Mouse (Mus musculus) bone marrow macrophage, adult 2 months (primary cell): Measurements from ENCODE around the gene Lrr1. TPM values are rescaled to one million over a fixed set of nuclear protein-coding genes. Genes with fewer than 3 reads are reported as not detected.
"Not testable (repeated sequence)": the region's sequence is repeated elsewhere in the genome, so short reads cannot be mapped to it uniquely, and the experiment has no call there.

Source experiments
- H3K27ac ChIP-seq: 2 replicates; pipeline ENCODE4 v1.5.1; 2012; ENCODE audit warnings: low read depth, low read length; ENCODE audit not compliant: insufficient read depth
- H3K4me1 ChIP-seq: 2 replicates; pipeline ENCODE4 v1.6.1; 2012; ENCODE audit warnings: low read length; ENCODE audit not compliant: control insufficient read depth, insufficient read depth
- H3K4me3 ChIP-seq: 2 replicates; pipeline ENCODE4 v1.5.1; 2012; ENCODE audit warnings: mild to moderate bottlenecking, low read length, moderate library complexity; ENCODE audit not compliant: insufficient read depth
- CTCF ChIP-seq: IDR thresholded peaks from 2 replicates; pipeline ENCODE4 v1.5.1; 2012; ENCODE audit warnings: low read depth, mild to moderate bottlenecking, low read length, moderate library complexity
- POLR2A ChIP-seq: IDR thresholded peaks from 2 replicates; pipeline ENCODE4 v1.6.1; 2012; ENCODE audit warnings: mild to moderate bottlenecking, low read depth, low read length, borderline replicate concordance
- polyA plus RNA-seq: library from polyadenylated mRNA; stranded (reverse); fragments of >200 nt; gene quantifications from 2 replicates; pipeline ENCODE4 v1.2.4, GENCODE M21; 2012; ENCODE audit not compliant: missing spikeins, insufficient read depth, insufficient read length

Lrr1 gene
- polyA plus RNA-seq, 1 experiment, result 5.7 TPM

DNA sequence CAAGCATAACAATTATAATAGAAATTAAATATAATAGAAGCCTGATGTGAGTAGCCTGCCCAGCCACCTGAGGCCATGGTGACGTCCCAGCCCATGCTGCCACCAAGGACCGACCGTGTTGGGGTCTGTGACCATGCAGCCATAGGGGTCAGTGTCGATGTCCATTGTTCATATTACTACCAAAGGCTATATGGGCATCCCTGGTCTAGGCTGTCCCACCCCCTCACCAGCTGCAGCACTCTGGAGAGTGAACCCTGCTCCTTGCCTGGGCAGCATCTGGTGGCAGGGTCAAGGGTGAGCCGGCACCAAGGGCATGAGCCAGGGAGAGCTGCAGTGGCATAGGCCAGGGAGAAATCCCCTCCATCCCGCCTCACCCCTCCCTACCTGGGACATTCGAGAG lies 28.8 kb upstream of the Lrr1 start:
- Histone ChIP-seq H3K4me3 (no peak overlapping the region), H3K27ac (no peak overlapping the region), H3K4me1 (no peaks in the 10 kb centered on the region)
- no peak for TF ChIP-seq CTCF
- TF ChIP-seq POLR2A, result no peak

DNA sequence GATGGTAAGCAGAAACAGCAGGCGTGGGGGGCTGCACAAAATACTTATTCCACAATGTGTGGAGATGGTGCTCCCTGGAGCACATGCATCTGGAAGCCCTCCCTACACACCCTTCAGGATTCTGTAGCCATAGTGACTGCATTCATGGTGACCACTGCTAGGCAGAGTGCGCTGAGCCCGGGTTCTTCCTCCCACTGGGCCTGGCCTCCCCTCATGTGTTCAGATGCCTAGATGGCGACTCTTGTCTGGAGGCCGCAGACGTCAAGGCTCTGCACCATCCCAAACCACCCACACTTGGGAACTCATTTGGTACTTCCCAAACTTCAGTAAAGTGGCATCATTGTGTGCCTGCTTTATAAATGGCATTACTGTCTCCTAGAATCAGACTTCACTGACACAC lies 25.2 kb upstream of the Lrr1 start:
- TF ChIP-seq CTCF (no peak), POLR2A (no peak)
- H3K4me3 ChIP-seq, result no peak overlapping the region
- H3K4me1 ChIP-seq, result no peaks in the 10 kb centered on the region
- no peak overlapping the region for H3K27ac ChIP-seq

DNA sequence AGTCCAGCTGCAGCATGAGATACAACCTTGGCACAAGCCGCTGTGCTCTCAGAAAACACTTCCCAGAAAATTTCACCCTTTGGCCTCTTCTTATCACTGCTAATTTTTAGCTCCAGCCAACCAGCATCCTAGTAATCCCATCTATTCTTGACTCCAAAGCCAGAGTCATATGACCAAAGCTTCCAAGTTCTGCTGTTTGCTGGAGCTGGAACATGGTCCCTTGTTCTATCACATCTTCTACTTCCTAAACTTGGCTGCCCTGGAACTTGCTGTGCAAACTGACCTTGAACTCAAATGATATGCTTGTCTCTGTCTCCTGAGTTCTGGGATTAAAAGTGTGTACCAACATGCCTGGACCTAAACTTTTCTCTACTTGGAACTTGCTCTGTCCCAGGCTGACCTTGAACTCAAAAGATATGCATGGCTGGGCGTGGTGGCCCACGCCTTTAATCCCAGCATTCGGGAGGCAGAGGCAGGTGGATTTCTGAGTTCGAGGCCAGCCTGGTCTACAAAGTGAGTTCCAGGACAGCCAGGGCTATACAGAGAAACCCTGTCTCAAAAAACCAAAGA lies 21.4 kb upstream of the Lrr1 start:
- Histone ChIP-seq H3K4me1 (no peaks in the 10 kb centered on the region), H3K27ac (no peak overlapping the region), H3K4me3 (no peak overlapping the region)
- no peak for TF ChIP-seq POLR2A
- no peak for TF ChIP-seq CTCF

DNA sequence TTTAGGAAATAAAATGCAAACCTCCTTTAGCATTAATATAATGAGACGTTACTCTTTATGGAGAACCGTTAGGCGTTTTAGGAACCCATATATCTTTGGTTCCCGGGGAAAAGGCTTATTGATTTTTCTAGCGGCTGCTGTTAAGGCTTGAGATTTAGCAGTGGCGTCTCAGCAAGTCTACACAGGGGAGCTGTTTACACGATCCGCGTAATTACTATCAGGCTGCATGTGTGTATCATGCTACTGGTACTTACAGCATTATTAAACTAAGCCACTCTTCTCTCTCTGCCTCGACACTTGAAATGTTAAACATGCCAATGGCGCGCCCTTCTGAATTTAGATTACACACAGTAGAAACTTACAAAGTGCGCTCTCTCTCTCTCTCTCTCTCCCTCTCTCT lies 18.6 kb upstream of the Lrr1 start:
- H3K4me3 ChIP-seq, result no peak overlapping the region
- H3K4me1 ChIP-seq, result no peaks in the 10 kb centered on the region
- no peak overlapping the region for H3K27ac ChIP-seq
- TF ChIP-seq POLR2A (no peak), CTCF (no peak)

DNA sequence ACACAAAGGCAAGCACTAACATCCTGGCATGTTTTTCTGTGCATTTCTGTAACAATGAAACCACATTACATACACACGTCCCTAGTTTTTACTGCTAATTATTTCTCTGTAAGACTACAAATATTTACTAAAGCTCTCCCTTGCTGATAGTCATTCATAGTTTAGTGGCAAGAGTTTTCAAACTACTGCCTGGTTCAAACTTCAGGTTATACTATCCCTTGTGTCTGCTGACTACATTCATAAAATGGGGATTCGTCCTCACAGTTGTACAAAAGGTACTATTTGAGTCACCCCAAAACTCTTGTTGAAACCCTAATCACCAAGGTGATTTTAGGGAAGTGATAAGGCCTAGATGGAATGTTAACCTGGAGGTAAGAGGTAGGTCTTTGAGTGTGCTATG lies 12.7 kb upstream of the Lrr1 start:
- H3K4me1 ChIP-seq, result peaks cover 6% of the 10 kb centered on the region
- H3K27ac ChIP-seq, result no peak overlapping the region
- no peak for TF ChIP-seq CTCF
- TF ChIP-seq POLR2A, result no peak
- H3K4me3 ChIP-seq, result no peak overlapping the region

DNA sequence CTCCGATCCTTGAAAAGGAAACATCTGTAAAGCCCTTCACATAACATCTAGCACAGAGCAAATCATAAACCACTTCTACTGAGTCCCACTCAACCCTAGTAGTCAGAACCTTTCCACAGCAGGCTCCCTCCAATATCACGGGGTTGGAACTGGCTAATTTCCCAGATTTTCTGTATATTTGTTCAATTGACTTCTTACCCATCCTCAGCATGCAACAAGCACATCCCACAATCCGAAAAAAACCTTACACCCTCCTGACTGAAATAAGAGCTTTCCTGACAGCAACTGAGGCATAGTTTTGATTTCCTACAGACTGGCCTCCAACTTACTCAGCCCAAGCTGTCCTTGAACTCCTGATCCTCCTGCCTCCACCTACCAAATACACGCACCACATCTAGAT lies 12.2 kb upstream of the Lrr1 start:
- H3K4me1 ChIP-seq, result peaks cover 6% of the 10 kb centered on the region
- TF ChIP-seq CTCF (no peak), POLR2A (no peak)
- no peak overlapping the region for H3K4me3 ChIP-seq
- no peak overlapping the region for H3K27ac ChIP-seq

DNA sequence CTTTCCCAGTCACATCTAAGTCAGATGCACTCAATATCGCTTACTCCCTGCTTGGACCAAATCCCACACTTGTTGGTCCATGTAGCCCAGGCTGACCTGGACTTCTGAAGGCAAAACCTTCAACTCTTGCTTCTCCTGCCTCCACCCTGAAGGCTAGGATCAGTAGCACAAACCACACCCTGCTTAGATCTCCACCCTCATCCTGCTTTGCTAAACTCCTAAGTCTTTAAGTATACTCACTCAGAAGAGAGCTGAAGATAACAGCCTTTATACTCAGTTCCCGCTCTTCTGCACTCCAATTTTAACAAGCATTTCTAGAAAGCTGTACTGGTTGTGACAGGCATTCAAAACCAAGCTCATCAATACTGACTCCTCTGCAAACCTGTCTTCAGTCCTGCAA lies 11.5 kb upstream of the Lrr1 start:
- peak overlapping the region; percentile 68 for H3K27ac ChIP-seq
- no peak for TF ChIP-seq POLR2A
- no peak for TF ChIP-seq CTCF
- H3K4me1 ChIP-seq, result peaks cover 6% of the 10 kb centered on the region
- peak overlapping the region; percentile 17; the same call in 1 of the 2 replicates for H3K4me3 ChIP-seq

DNA sequence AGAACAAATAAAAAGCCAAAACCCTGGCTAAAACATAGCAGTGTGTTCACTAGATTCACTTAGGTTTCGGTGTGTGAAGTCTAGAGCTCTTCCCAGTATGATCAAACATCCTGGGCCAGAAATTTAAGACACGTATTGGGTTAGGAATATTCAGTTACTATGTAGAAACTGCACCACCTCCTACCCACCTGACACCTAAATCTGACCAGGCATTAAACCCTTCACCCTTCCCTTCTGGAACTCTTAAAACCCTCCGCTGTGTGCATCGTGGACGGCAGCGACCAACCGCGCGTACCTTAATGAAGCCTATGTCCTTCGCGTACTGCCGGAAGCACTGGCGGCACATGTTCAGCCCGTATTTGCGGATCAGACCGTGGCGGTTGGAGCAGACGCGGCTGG lies 10.2 kb upstream of the Lrr1 start:
- Histone ChIP-seq H3K4me1 (peaks cover 6% of the 10 kb centered on the region), H3K27ac (peak overlapping the region; percentile 68)
- TF ChIP-seq CTCF (no peak), POLR2A (no peak)

DNA sequence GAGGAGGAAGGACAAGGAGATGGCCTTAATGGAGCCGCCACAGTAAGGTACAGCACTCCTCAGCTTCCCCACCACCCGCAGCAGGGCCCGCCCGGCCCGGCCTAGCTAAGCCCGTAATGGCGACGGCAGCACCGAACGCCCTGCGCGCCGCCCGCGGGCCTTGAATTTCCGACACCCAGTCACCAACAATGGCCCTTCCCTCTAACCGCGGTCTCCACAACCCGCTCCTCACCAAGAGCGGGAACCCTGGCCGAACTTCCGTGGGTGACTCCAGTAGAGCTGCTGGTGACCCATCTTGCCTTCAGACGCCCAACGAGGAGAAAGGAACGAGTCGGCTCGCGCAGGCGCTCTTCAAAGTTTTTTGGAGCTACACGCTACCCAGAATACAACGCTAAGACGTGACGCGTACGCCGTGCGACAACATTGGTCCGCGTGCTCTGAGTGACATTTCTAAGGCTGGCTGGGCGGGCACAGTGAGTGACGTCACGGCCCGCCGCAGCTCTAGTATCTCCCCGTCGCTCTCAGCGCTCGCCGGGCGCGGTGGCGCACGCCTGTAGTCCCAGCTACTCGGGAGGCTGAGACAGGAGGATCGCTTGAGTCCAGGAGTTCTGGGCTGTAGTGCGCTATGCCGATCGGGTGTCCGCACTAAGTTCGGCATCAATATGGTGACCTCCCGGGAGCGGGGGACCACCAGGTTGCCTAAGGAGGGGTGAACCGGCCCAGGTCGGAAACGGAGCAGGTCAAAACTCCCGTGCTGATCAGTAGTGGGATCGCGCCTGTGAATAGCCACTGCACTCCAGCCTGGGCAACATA lies 9.6 kb upstream of the Lrr1 start, which contains the start of gene Rps29:
TSS of gene Rps29 (minus strand) at position 422 of the 813 bp plus-strand sequence.
- H3K4me3 ChIP-seq, result peak within 1 kb of the TSS; percentile 89
- H3K4me1 ChIP-seq, result not testable (repeated sequence)
- TF ChIP-seq POLR2A, result peak; percentile 82
- H3K27ac ChIP-seq, result peak within 1 kb of the TSS; percentile 68

More for the DNA sequence above, 10.2 kb upstream of the Lrr1 start:
- peak overlapping the region; percentile 89 for H3K4me3 ChIP-seq

DNA sequence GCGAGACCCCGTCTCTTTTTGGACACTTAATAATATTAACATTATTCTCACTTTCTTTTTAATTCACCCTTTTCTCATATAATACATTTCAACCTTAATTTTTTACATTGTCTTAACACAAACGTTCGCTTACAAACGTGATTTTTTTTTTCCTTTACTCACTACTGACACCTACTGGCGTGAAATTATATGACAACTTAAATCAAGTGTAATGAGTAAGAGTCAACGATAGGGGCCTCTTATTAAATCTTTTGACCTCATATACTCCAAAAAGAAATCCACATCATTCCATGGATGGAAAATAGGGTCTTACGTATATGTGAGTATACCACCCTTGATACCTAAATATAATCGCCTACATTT lies 9.1 kb upstream of the Lrr1 start:
- H3K4me1 ChIP-seq, result peaks cover 6% of the 10 kb centered on the region
- H3K27ac ChIP-seq, result no peak overlapping the region
- H3K4me3 ChIP-seq, result no peak overlapping the region
- no peak for TF ChIP-seq POLR2A
- TF ChIP-seq CTCF, result no peak

DNA sequence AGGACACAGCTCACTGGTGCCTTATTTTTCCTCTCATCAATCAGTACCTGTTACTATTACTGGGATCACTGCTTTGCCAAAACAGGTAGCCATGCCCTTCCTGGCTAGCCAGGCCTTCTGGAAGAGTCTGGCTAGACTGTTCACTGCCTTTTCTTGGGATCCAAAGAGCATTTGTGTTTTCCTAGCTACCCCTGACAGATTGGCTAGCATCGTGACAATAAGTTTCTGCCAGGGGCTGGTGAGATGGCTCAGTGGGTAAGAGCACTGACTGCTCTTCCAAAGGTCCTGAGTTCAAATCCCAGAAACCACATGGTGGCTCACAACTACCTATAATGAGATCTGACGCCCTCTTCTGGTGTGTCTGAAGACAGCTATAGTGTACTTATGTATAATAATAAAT lies 7.9 kb upstream of the Lrr1 start:
- not testable (repeated sequence) for H3K27ac ChIP-seq, H3K4me1 ChIP-seq, H3K4me3 ChIP-seq

DNA sequence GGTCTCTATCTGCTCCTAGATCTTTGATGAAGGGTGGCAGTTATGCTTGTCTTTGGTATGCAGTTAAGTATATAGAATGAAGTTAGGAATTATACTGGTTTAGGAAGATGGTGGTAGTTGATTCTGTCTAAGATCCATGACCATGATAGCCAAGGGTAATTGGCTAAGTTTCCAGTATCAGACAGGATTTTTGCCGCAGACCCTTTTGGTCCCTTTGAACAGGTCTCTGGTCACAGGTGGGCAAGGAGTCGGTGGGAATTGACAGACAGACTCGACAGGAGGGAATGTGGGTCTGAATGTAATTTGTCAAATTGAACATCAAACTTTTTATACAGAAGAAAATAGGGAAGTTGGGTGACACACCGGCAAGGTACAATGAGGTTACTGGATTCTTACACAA lies 5.0 kb upstream of the Lrr1 start:
- not testable (repeated sequence) for H3K4me3 ChIP-seq, H3K27ac ChIP-seq, H3K4me1 ChIP-seq
